Mouse (Mus musculus) liver, adult 10 weeks (tissue): Measurements from ENCODE around the gene Aasdh. TPM values are rescaled to one million over a fixed set of nuclear protein-coding genes. Genes with fewer than 3 reads are reported as not detected.

ENCODE experiments used
- polyA plus RNA-seq: library from polyadenylated mRNA; stranded (reverse); fragments of 350-450 nt; fragmentation: Illumina TruSeq; extraction: RNeasy Lipid Tissue Mini Kit (QIAGEN cat#74804); gene quantifications from one replicate; pipeline ENCODE4 v1.2.3, GENCODE M21; 2014; ENCODE audit warnings: low read depth, low replicate concordance

Aasdh gene
- polyA plus RNA-seq: 23.0 TPM

DNA sequence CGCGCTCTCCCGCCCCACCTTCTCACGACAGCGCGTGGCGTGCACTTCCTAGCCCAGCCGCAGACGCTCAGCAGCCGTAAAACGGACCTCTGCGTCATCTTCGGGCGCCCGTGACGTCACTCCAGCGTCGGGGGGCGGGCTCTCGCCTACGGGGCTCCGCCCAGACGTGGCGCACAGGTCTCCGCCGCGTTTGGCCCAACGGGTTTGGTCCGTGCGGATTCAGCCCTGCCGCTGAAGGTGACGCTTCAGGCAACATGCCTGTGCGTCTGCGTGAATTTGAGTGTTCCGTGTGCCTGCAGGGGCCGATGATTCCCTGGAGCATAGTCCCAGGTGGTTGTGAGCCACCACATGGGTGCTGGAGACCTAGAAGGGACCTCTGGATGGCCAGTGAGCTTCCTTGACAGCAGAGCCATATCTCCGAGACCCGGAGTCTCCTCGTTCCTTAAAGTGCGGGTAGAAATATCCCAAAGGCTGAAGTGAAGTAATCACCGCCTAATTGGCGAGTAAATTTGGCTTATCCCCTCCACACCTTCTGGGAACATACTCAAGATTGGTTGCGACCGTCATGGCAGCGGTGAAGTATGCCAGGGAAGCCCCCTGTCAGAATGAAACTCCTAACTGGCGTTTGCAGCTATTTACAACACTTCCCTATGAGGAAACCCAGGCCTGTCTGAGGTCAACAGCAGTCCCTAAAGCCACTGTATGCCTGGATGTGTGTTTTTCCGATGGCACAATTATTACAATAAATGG, at the start of gene Aasdh:
TSS of gene Aasdh (minus strand) at position 110 of the 750 bp plus-strand sequence.

DNA sequence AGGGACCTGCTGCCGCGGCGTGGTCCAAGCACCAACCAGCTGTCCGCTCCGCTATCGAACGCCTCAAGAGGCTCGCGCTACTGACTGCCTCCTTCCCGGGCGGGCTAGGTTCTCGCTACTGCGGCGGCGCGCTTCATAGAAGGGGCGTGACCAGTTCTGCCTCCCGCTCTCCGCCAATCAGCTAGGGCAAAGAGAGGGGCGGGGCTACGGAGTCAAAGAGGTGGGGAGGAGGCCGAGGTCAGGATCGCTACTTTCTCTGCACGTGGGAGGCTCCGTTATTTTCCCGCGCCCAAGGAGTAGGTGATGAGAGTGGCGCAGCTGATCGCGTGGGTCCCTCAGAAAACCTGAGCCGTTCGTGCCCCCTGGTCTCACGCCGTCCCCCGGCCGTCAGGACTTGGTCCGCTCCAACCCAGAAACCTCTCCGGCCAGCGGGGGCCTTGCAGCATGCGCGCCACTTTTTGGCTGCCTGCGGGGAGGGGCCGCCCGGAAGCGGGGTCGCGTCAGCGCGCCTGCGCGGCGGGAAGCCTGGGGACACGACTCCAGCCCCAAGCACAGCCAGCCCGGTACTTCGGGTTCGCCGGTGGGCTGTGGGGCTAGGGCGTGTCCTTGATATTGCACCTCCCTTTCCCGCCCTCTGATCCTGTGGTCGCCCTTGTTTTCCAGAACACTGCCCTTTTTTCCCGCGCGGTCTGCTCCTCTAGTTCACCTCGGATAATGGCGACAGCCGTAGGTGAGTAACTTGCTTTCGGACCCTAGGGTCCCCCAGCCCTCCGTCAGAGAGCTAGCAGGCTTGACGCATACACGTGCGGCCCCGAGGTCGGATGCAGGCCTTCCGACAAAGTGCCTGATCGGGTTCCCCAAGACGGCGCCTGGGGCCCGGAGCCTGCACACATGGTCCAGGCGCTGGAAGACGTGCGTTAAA, 46.1 kb upstream of the Aasdh start, which contains the start of the genes Paics and Ppat:
TSS of gene Paics (plus strand) at position 202 of the 922 bp plus-strand sequence.
TSS of gene Ppat (minus strand) at position 473 of the 922 bp plus-strand sequence.

Other genes with a start within 250 kb of the Aasdh start
- not detected for gene C530008M17Rik, start 249.0 kb downstream of the Aasdh start, polyA plus RNA-seq
- 359 TPM for gene Paics, start 45.8 kb upstream of the Aasdh start, polyA plus RNA-seq
- gene Ppat, start 46.1 kb upstream of the Aasdh start, polyA plus RNA-seq: 17.6 TPM
- gene Srp72, start 69.2 kb upstream of the Aasdh start, polyA plus RNA-seq: 138 TPM
- not detected for gene Arl9, start 98.5 kb upstream of the Aasdh start, polyA plus RNA-seq
- gene Thegl, start 110.5 kb upstream of the Aasdh start, polyA plus RNA-seq: not detected
- gene Hopx, start 209.6 kb upstream of the Aasdh start, polyA plus RNA-seq: 37.7 TPM